24 mouse cellular contexts compared by ENCODE assay signal in genomic region chrX:164330766-164331165, GRCm38 (mm10). TPM values are rescaled to one million over a fixed set of nuclear protein-coding genes. Genes with fewer than 3 reads are reported as not detected.
DNase-seq lines count a peak whose midpoint lies in the region; ATAC-seq and TF ChIP-seq lines count a peak whose summit lies in the region.
"Had no signal": no experiment of that assay in that cellular context is flagged by ENCODE, and none has a peak within 500 bp of the region (broad histone marks: within the 10 kb centered on the region; RNA-seq: fewer than 3 reads in every experiment).

No protein-coding gene starts in this region.

- no peaks in the 10 kb centered on the region for H3K36me3 ChIP-seq in embryonic facial prominence, embryonic 14.5 days (ENCODE audit: control insufficient read depth, insufficient read depth, low read length)
- no peaks in the 10 kb centered on the region for H3K36me3 ChIP-seq in embryonic facial prominence, embryonic 10.5 days (replicated peaks)
- H3K36me3 ChIP-seq in lung, embryonic 14.5 days (ENCODE audit: insufficient read depth) = no peaks in the 10 kb centered on the region
- no peaks in the 10 kb centered on the region for H3K36me3 ChIP-seq in lung, postnatal 0 days (ENCODE audit: insufficient read depth, low read length)
- H3K36me3 ChIP-seq in stomach, postnatal 0 days (ENCODE audit: control insufficient read depth, insufficient read depth, low read length) = no peaks in the 10 kb centered on the region
- H3K36me3 ChIP-seq: G1E had no signal

- DNase-seq in embryonic facial prominence, embryonic 14.5 days (ENCODE audit: low spot score) = peak; percentile 37
- DNase-seq in embryonic facial prominence, embryonic 10.5 days (ENCODE audit: low spot score) = no peak
- DNase-seq in lung, embryonic 14.5 days = peak; percentile 40
- DNase-seq in lung, postnatal 0 days (ENCODE audit: low spot score) = no peak
- DNase-seq in 3T3-L1 (ENCODE audit: low read depth, low spot score) = peak; percentile 50
- peak; percentile 69 for DNase-seq in NIH3T3 (ENCODE audit: low read depth)
- no peak for DNase-seq in right cerebral cortex, adult 2 months (ENCODE audit: low spot score in 2 of 2)
- DNase-seq in stomach, postnatal 0 days (ENCODE audit: low spot score) = no peak
- DNase-seq: adrenal gland, adult 2 months; adrenal gland, adult 8-10 months; adrenal gland, postnatal 10 days; adrenal gland, postnatal 14 days; adrenal gland, postnatal 25 days; adrenal gland, postnatal 36 days; B cell, adult 2 months; cerebellum, adult 11 months; cerebellum, adult 11-12 months; cerebellum, adult 18-20 months; cerebellum, adult 2 months had no signal

- H3K4me2 ChIP-seq in embryonic facial prominence, embryonic 14.5 days (ENCODE audit: low read depth, low read length) = no peak overlapping the region
- H3K4me2 ChIP-seq in lung, embryonic 14.5 days = no peak overlapping the region
- no peak overlapping the region for H3K4me2 ChIP-seq in lung, postnatal 0 days (replicated peaks; ENCODE audit: low read depth, low read length)
- no peak overlapping the region for H3K4me2 ChIP-seq in stomach, postnatal 0 days (replicated peaks; ENCODE audit: low read depth)

- H3K4me1 ChIP-seq in embryonic facial prominence, embryonic 14.5 days (ENCODE audit: control insufficient read depth, insufficient read depth, low read length) = no peaks in the 10 kb centered on the region
- H3K4me1 ChIP-seq in embryonic facial prominence, embryonic 10.5 days = no peaks in the 10 kb centered on the region
- H3K4me1 ChIP-seq in lung, embryonic 14.5 days (ENCODE audit: insufficient read depth) = no peaks in the 10 kb centered on the region
- H3K4me1 ChIP-seq in lung, postnatal 0 days (ENCODE audit: insufficient read depth, low read depth, low read length) = no peaks in the 10 kb centered on the region
- H3K4me1 ChIP-seq in stomach, postnatal 0 days (replicated peaks; ENCODE audit: control insufficient read depth, insufficient read depth) = no peaks in the 10 kb centered on the region

- TF ChIP-seq EP300 in lung, postnatal 0 days (IDR thresholded peaks at IDR 0.05) = no peak
- no peak for TF ChIP-seq EP300 in stomach, postnatal 0 days (optimal IDR thresholded peaks at IDR 0.05)

- no peaks in the 10 kb centered on the region for H3K9me3 ChIP-seq in embryonic facial prominence, embryonic 14.5 days (ENCODE audit: control insufficient read depth, low read length)
- no peaks in the 10 kb centered on the region for H3K9me3 ChIP-seq in embryonic facial prominence, embryonic 10.5 days
- no peaks in the 10 kb centered on the region for H3K9me3 ChIP-seq in lung, embryonic 14.5 days (ENCODE audit: low read depth, low read length)
- H3K9me3 ChIP-seq in lung, postnatal 0 days (ENCODE audit: low read length) = no peaks in the 10 kb centered on the region
- no peaks in the 10 kb centered on the region for H3K9me3 ChIP-seq in stomach, postnatal 0 days (ENCODE audit: control insufficient read depth, low read length)
- H3K9me3 ChIP-seq: G1E had no signal

- no peak for ATAC-seq in embryonic facial prominence, embryonic 14.5 days (ENCODE audit: low read depth)
- peak; percentile 60 for ATAC-seq in lung, embryonic 14.5 days (ENCODE audit: insufficient read depth)
- no peak for ATAC-seq in lung, postnatal 0 days
- no peak for ATAC-seq in stomach, postnatal 0 days (ENCODE audit: low FRiP score, low TSS enrichment)
- ATAC-seq: activated CD4-positive, CD25-positive, alpha-beta regulatory T cell, adult 4 months; CD4-positive, CD25-positive, alpha-beta regulatory T cell, adult 4 months; Patski had no signal

- WGBS in embryonic facial prominence, embryonic 14.5 days = 42% methylated on average over 3 of the region's 3 CpGs
- 71% methylated on average over 3 of the region's 3 CpGs for WGBS in embryonic facial prominence, embryonic 10.5 days
- WGBS in lung, embryonic 14.5 days = 37% methylated on average over 3 of the region's 3 CpGs
- 58% methylated on average over 3 of the region's 3 CpGs for WGBS in lung, postnatal 0 days
- 58% methylated on average over 3 of the region's 3 CpGs for WGBS in stomach, postnatal 0 days

- no peaks in the 10 kb centered on the region for H3K27me3 ChIP-seq in embryonic facial prominence, embryonic 14.5 days (replicated peaks; ENCODE audit: control insufficient read depth, insufficient read depth, low read length)
- H3K27me3 ChIP-seq in embryonic facial prominence, embryonic 10.5 days (replicated peaks; ENCODE audit: low read depth, poor library complexity, severe bottlenecking) = peaks cover 28% of the 10 kb centered on the region
- H3K27me3 ChIP-seq in lung, embryonic 14.5 days (ENCODE audit: insufficient read depth, low read length) = no peaks in the 10 kb centered on the region
- no peaks in the 10 kb centered on the region for H3K27me3 ChIP-seq in lung, postnatal 0 days (replicated peaks; ENCODE audit: insufficient read depth, low read length)
- no peaks in the 10 kb centered on the region for H3K27me3 ChIP-seq in stomach, postnatal 0 days (ENCODE audit: control insufficient read depth, insufficient read depth, low read length)
- H3K27me3 ChIP-seq: CH12.LX had no signal

- H3K4me3 ChIP-seq in embryonic facial prominence, embryonic 14.5 days (ENCODE audit: low read depth, low read length) = no peak overlapping the region
- no peak overlapping the region for H3K4me3 ChIP-seq in embryonic facial prominence, embryonic 10.5 days
- H3K4me3 ChIP-seq in lung, embryonic 14.5 days (ENCODE audit: low read depth, low read length) = no peak overlapping the region
- H3K4me3 ChIP-seq in lung, postnatal 0 days (ENCODE audit: low read depth, low read length) = no peak overlapping the region
- H3K4me3 ChIP-seq in stomach, postnatal 0 days (ENCODE audit: low read depth, low read length) = no peak overlapping the region

- TF ChIP-seq CTCF in lung, embryonic 14.5 days (IDR thresholded peaks at IDR 0.05; ENCODE audit: low read depth) = no peak
- no peak for TF ChIP-seq CTCF in lung, postnatal 0 days (IDR thresholded peaks at IDR 0.05)
- no peak for TF ChIP-seq CTCF in stomach, postnatal 0 days (IDR thresholded peaks at IDR 0.05; ENCODE audit: low read depth)

- H3K27ac ChIP-seq in embryonic facial prominence, embryonic 14.5 days (replicated peaks; ENCODE audit: low read depth, low read length) = no peak overlapping the region
- no peak overlapping the region for H3K27ac ChIP-seq in embryonic facial prominence, embryonic 10.5 days (replicated peaks)
- no peak overlapping the region for H3K27ac ChIP-seq in lung, embryonic 14.5 days (ENCODE audit: low read depth)
- H3K27ac ChIP-seq in lung, postnatal 0 days (ENCODE audit: low read length) = no peak overlapping the region
- H3K27ac ChIP-seq in stomach, postnatal 0 days (replicated peaks) = no peak overlapping the region

- no peak overlapping the region for H3K9ac ChIP-seq in embryonic facial prominence, embryonic 14.5 days (ENCODE audit: low read depth, low read length)
- H3K9ac ChIP-seq in lung, embryonic 14.5 days = no peak overlapping the region
- H3K9ac ChIP-seq in lung, postnatal 0 days (replicated peaks; ENCODE audit: low read depth) = no peak overlapping the region
- no peak overlapping the region for H3K9ac ChIP-seq in stomach, postnatal 0 days (ENCODE audit: low read length)

RNA-seq across cellular contexts. Expression of gene Vegfd, which starts 42.4 kb away (rescaled TPM):
- 10.0 and 10.1 TPM in 2 replicates for polyA plus RNA-seq in embryonic facial prominence, embryonic 14.5 days (2014; fragmentation: Nextera tagmentation; extraction: Ambion mirVana)
- 4.8 and 5.3 TPM in 2 replicates for polyA plus RNA-seq in embryonic facial prominence, embryonic 10.5 days (2016; fragmentation: Nextera tagmentation; extraction: Ambion mirVana)
- 40.1 and 45.0 TPM in 2 replicates for polyA plus RNA-seq in lung, embryonic 14.5 days (2014; fragmentation: Nextera tagmentation; extraction: Ambion mirVana)
- polyA plus RNA-seq in lung, postnatal 0 days (2015; fragmentation: Nextera tagmentation; extraction: Ambion mirVana) = 26.6 and 26.8 TPM in 2 replicates
- 3.4 and 4.1 TPM in 2 replicates for polyA plus RNA-seq in stomach, postnatal 0 days (2015; fragmentation: Nextera tagmentation; extraction: Ambion mirVana)
- polyA plus RNA-seq: activated CD4-positive, CD25-positive, alpha-beta regulatory T cell, adult 4 months; CD4-positive, CD25-positive, alpha-beta regulatory T cell, adult 4 months; G1E had no signal

Comparison
In these comparisons a context has a peak if more than half of its experiments do, and no peak if none do; other contexts are left out.
1. DNase-seq: peak in embryonic facial prominence, embryonic 14.5 days (single experiment), lung, embryonic 14.5 days (single experiment), 3T3-L1 (single experiment) and NIH3T3 (single experiment); none in embryonic facial prominence, embryonic 10.5 days (single experiment), lung, postnatal 0 days (single experiment), right cerebral cortex, adult 2 months (0 of 2) and stomach, postnatal 0 days (single experiment).